Mouse (Mus musculus) MEL (cell line): ENCODE measurements around the gene Tbc1d16. TPM values are rescaled to one million over a fixed set of nuclear protein-coding genes. Genes with fewer than 3 reads are reported as not detected.

Source experiments
- DNase-seq: peaks from one replicate; pipeline ENCODE4 v3.0.0; 2011; ENCODE audit warnings: low read depth, low spot score
- H3K27ac ChIP-seq: 2 replicates; pipeline ENCODE4 v1.5.1; 2012; ENCODE audit warnings: low read depth, mild to moderate bottlenecking, control low read depth, low read length, moderate library complexity; ENCODE audit not compliant: control insufficient read depth
- H3K27me3 ChIP-seq, 2 experiments: fragments of 150-350 bp in 1 of 2; sonication (generic) in 1 of 2; 2 replicates each; pipeline ENCODE4 v1.6.1; 2012; ENCODE audit warnings: low read length in 2 of 2, mild to moderate bottlenecking in 2 of 2, improper control_type of control experiment in 1 of 2, moderate library complexity in 1 of 2; ENCODE audit not compliant: insufficient read depth in 2 of 2, control insufficient read depth in 1 of 2
- H3K36me3 ChIP-seq, 2 experiments: 2 replicates each; pipeline ENCODE4 v1.6.1; 2012 to 2014; ENCODE audit warnings: low read length in 2 of 2, improper control_type of control experiment in 1 of 2, inconsistent platforms in 1 of 2, mild to moderate bottlenecking in 1 of 2; ENCODE audit not compliant: insufficient read depth in 2 of 2, control insufficient read depth in 1 of 2
- H3K4me1 ChIP-seq, 2 experiments: fragments of 150-350 bp in 1 of 2; sonication (generic) in 1 of 2; 2 replicates each; pipeline ENCODE4 v1.6.1; 2012; ENCODE audit warnings: low read length in 2 of 2, improper control_type of control experiment in 1 of 2, mild to moderate bottlenecking in 1 of 2; ENCODE audit not compliant: insufficient read depth in 2 of 2, control insufficient read depth in 1 of 2
- H3K4me3 ChIP-seq, 2 experiments: fragments of 150-350 bp in 1 of 2; sonication (generic) in 1 of 2; 2 replicates each; pipeline ENCODE4 v1.5.1; 2012; ENCODE audit warnings: low read depth in 2 of 2, low read length in 2 of 2, mild to moderate bottlenecking in 2 of 2, moderate library complexity in 2 of 2, control low read depth in 1 of 2, improper control_type of control experiment in 1 of 2; ENCODE audit not compliant: control insufficient read depth in 1 of 2, insufficient read depth in 1 of 2
- H3K79me2 ChIP-seq: 2 replicates; pipeline ENCODE4 v1.6.1; 2012; ENCODE audit warnings: mild to moderate bottlenecking, low read length, moderate library complexity; ENCODE audit not compliant: control insufficient read depth, poor library complexity, insufficient read depth
- H3K9ac ChIP-seq: 2 replicates; pipeline ENCODE4 v1.6.1; 2012; ENCODE audit warnings: low read depth, mild to moderate bottlenecking, control low read depth, low read length, moderate library complexity; ENCODE audit not compliant: control insufficient read depth, poor library complexity, severe bottlenecking
- H3K9me3 ChIP-seq: fragments of 150-350 bp; sonication (generic); replicated peaks from 2 replicates; pipeline ENCODE4 v1.6.1; 2012; ENCODE audit warnings: mild to moderate bottlenecking, low read length, improper control_type of control experiment, moderate library complexity; ENCODE audit not compliant: insufficient read depth
- CTCF ChIP-seq, 3 experiments: IDR thresholded peaks in 2 of 3; conservative IDR thresholded peaks in 1 of 3; 2 replicates each; pipeline ENCODE4 v1.5.1; 2011 to 2012; ENCODE audit warnings: low read length in 3 of 3, low read depth in 2 of 3, mild to moderate bottlenecking in 2 of 3, improper control_type of control experiment in 1 of 3, inconsistent platforms in 1 of 3, mixed read lengths in 1 of 3, moderate library complexity in 1 of 3; ENCODE audit not compliant: control insufficient read depth in 1 of 3, insufficient read depth in 1 of 3, poor library complexity in 1 of 3, severe bottlenecking in 1 of 3
- E2F4 ChIP-seq: IDR thresholded peaks from 2 replicates; pipeline ENCODE4 v1.6.1; 2011; ENCODE audit warnings: low read depth, low read length, improper control_type of control experiment, borderline replicate concordance
- ELF1 ChIP-seq: IDR thresholded peaks from 2 replicates; pipeline ENCODE4 v1.6.1; 2014; ENCODE audit warnings: low read depth, mild to moderate bottlenecking, inconsistent platforms, low read length, improper control_type of control experiment, moderate library complexity
- EP300 ChIP-seq, 2 experiments: IDR thresholded peaks; 2 replicates each; pipeline ENCODE4 v1.6.1; 2011; ENCODE audit warnings: improper control_type of control experiment in 2 of 2, low read length in 2 of 2, low read depth in 1 of 2, mild to moderate bottlenecking in 1 of 2
- GATA1 ChIP-seq: IDR thresholded peaks from 2 replicates; pipeline ENCODE4 v1.6.1; 2011; ENCODE audit warnings: low read depth, low read length, improper control_type of control experiment
- HCFC1 ChIP-seq: IDR thresholded peaks from 2 replicates; pipeline ENCODE4 v1.6.1; 2012; ENCODE audit warnings: low read depth, mild to moderate bottlenecking, inconsistent platforms, low read length, improper control_type of control experiment, moderate library complexity
- MAX ChIP-seq: IDR thresholded peaks from 2 replicates; pipeline ENCODE4 v1.6.1; 2011; ENCODE audit warnings: low read length, improper control_type of control experiment
- MAZ ChIP-seq: IDR thresholded peaks from 2 replicates; pipeline ENCODE4 v1.6.1; 2012; ENCODE audit warnings: low read depth, mild to moderate bottlenecking, inconsistent platforms, low read length, improper control_type of control experiment
- MEF2A ChIP-seq: IDR thresholded peaks from 2 replicates; pipeline ENCODE4 v1.6.1; 2014; ENCODE audit warnings: low read depth, mild to moderate bottlenecking, inconsistent platforms, low read length, improper control_type of control experiment; ENCODE audit not compliant: poor library complexity, insufficient replicate concordance, severe bottlenecking; ENCODE audit errors: extremely low read depth
- MXI1 ChIP-seq: IDR thresholded peaks from 2 replicates; pipeline ENCODE4 v1.6.1; 2011; ENCODE audit warnings: mild to moderate bottlenecking, low read depth, low read length, improper control_type of control experiment
- MYB ChIP-seq: IDR thresholded peaks from 2 replicates; pipeline ENCODE4 v1.6.1; 2011; ENCODE audit warnings: mild to moderate bottlenecking, low read depth, low read length, improper control_type of control experiment
- NELFE ChIP-seq: IDR thresholded peaks from 2 replicates; pipeline ENCODE4 v1.6.1; 2011; ENCODE audit warnings: low read depth, low read length, improper control_type of control experiment
- POLR2A ChIP-seq, 2 experiments: IDR thresholded peaks; 2 replicates each; pipeline ENCODE4 v1.6.1; 2011 to 2012; ENCODE audit warnings: low read length in 2 of 2, mild to moderate bottlenecking in 2 of 2, control low read depth in 1 of 2, improper control_type of control experiment in 1 of 2, low read depth in 1 of 2, moderate library complexity in 1 of 2; ENCODE audit not compliant: control insufficient read depth in 1 of 2, insufficient read depth in 1 of 2, poor library complexity in 1 of 2
- POLR2AphosphoS2 ChIP-seq: IDR thresholded peaks from 2 replicates; pipeline ENCODE4 v1.6.1; 2011; ENCODE audit warnings: low read length, improper control_type of control experiment
- POLR2AphosphoS5 ChIP-seq: IDR thresholded peaks from 2 replicates; pipeline ENCODE4 v1.6.1; 2012; ENCODE audit warnings: low read depth, borderline replicate concordance, mild to moderate bottlenecking, inconsistent platforms, low read length, moderate library complexity, mixed read lengths
- SIN3A ChIP-seq: IDR thresholded peaks from 2 replicates; pipeline ENCODE4 v1.6.1; 2012; ENCODE audit warnings: low read length, improper control_type of control experiment, inconsistent platforms
- TBP ChIP-seq: IDR thresholded peaks from 2 replicates; pipeline ENCODE4 v1.8.0; 2011; ENCODE audit warnings: low read depth, low read length, improper control_type of control experiment
- USF1 ChIP-seq: IDR thresholded peaks from 2 replicates; pipeline ENCODE4 v1.6.1; 2014; ENCODE audit warnings: low read depth, mild to moderate bottlenecking, inconsistent platforms, low read length, improper control_type of control experiment, moderate library complexity
- USF2 ChIP-seq, 2 experiments: IDR thresholded peaks; 2 replicates each; pipeline ENCODE4 v1.6.1; 2011 to 2012; ENCODE audit warnings: improper control_type of control experiment in 2 of 2, low read length in 2 of 2, borderline replicate concordance in 1 of 2, inconsistent platforms in 1 of 2, low read depth in 1 of 2, mild to moderate bottlenecking in 1 of 2; ENCODE audit not compliant: insufficient read depth in 1 of 2
- ZC3H11A ChIP-seq: IDR thresholded peaks from 2 replicates; pipeline ENCODE4 v1.6.1; 2012; ENCODE audit warnings: low read depth, mild to moderate bottlenecking, inconsistent platforms, low read length, improper control_type of control experiment
- ZKSCAN1 ChIP-seq: IDR thresholded peaks from 2 replicates; pipeline ENCODE4 v1.6.1; 2012; ENCODE audit warnings: low read depth, mild to moderate bottlenecking, inconsistent platforms, low read length, improper control_type of control experiment, moderate library complexity
- ZMIZ1 ChIP-seq: IDR thresholded peaks from 2 replicates; pipeline ENCODE4 v1.6.1; 2012; ENCODE audit warnings: low read depth, mild to moderate bottlenecking, inconsistent platforms, low read length, improper control_type of control experiment, moderate library complexity
- ZNF384 ChIP-seq: IDR thresholded peaks from 2 replicates; pipeline ENCODE4 v1.6.1; 2012; ENCODE audit warnings: low read depth, mild to moderate bottlenecking, inconsistent platforms, low read length, improper control_type of control experiment
- polyA plus RNA-seq, 2 experiments: library from polyadenylated mRNA; stranded (reverse) in 1 of 2; unstranded in 1 of 2; fragments of >175 nt in 1 of 2; fragments of >200 nt in 1 of 2; gene quantifications; 2 replicates each; pipeline versions ENCODE4 v1.2.1 to v1.2.4; 2012; ENCODE audit warnings: low replicate concordance in 2 of 2, low read depth in 1 of 2; ENCODE audit not compliant: insufficient read length in 2 of 2, insufficient read depth in 1 of 2, missing spikeins in 1 of 2
- total RNA-seq: library from RNA; depleted of rRNA; stranded (reverse); fragments of 300-350 nt; gene quantifications from 2 replicates; pipeline ENCODE4 v1.2.3, GENCODE M21; 2012

Gene Tbc1d16
- total and polyA plus RNA-seq, 3 experiments: 13.6 to 19.2 TPM; not detected in 1

GRCm38 (mm10) chr11:119164375-119164774, 63.9 kb downstream of the Tbc1d16 start:
- Histone ChIP-seq H3K4me3 (no peak overlapping the region), H3K36me3 (no peaks in the 10 kb centered on the region), H3K27me3 (no peaks in the 10 kb centered on the region), H3K27ac (no peak overlapping the region), H3K9ac (no peak overlapping the region), H3K4me1 (no peaks in the 10 kb centered on the region), H3K9me3 (no peaks in the 10 kb centered on the region), H3K79me2 (no peaks in the 10 kb centered on the region)
- no peak for DNase-seq
- TF ChIP-seq HCFC1 (no peak), ZC3H11A (no peak), MEF2A (no peak), MYB (no peak), E2F4 (no peak), POLR2AphosphoS5 (no peak), POLR2A (IDR thresholded peaks at IDR 0.05; ENCODE audit: control insufficient read depth in 1 of 2, insufficient read depth in 1 of 2, low read depth in 1 of 2, low read length in 2 of 2, poor library complexity in 1 of 2) (no peak)
- TF ChIP-seq, all 39 proteins: peak for 0

DNA sequence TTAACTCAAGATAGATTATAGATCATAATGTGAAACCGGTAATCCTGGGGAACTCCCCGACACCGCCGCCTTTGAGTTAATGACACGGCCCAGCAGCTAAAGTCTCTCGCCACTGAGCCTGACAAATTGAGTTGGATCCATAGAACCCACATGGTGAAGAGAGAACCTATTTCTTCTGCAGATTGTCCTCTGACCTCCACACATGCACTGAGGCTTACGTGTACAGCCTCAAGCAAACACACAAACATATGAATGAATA, 64.6 kb downstream of the Tbc1d16 start:
- H3K79me2 ChIP-seq: no peaks in the 10 kb centered on the region
- no peak overlapping the region for H3K9ac ChIP-seq
- H3K36me3 ChIP-seq: no peaks in the 10 kb centered on the region
- H3K9me3 ChIP-seq: no peaks in the 10 kb centered on the region
- TF ChIP-seq NELFE: no peak
- no peaks in the 10 kb centered on the region for H3K27me3 ChIP-seq
- no peak overlapping the region for H3K27ac ChIP-seq
- no peaks in the 10 kb centered on the region for H3K4me1 ChIP-seq
- no peak overlapping the region for H3K4me3 ChIP-seq
- no peak for DNase-seq

DNA sequence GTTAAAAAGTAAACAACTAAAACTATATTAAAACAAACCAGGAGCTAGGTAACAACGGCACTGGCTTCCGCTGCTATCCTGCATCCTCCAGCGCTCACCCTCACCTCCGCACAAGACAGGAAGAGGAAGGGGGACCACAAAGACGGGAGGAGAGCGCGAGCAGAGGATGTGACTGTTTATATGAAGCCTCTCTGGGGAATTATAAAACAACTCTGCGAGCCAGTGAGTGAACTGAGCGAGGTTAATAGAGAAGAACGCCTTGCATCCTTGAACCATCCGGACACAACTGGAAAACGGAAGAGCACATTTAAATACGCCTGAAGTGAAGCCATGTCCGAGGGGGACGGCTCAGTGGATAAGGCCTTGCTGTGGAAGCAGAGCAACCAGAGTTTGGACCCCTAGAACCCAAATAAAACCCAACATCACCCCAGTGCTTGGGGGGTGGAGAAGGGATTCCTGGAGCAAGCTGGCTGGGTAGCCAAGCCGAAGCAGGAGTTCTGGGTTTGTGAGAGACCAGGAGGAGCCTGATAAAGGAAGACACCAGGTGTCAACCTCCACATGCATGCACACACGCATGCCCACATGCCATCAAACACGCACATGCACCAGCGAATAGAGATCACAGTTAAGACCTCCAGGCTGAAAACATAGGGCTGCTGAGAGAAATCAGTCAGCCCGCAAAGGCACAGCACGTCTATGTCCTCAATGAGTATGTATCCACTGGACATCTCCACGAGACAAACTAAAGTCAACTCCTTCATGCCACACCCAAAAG, 65.2 kb downstream of the Tbc1d16 start:
- Histone ChIP-seq H3K9ac (no peak overlapping the region), H3K4me3 (no peak overlapping the region), H3K36me3 (no peaks in the 10 kb centered on the region), H3K4me1 (no peaks in the 10 kb centered on the region), H3K27ac (no peak overlapping the region), H3K27me3 (no peaks in the 10 kb centered on the region), H3K79me2 (no peaks in the 10 kb centered on the region), H3K9me3 (no peaks in the 10 kb centered on the region)
- no peak for DNase-seq
- TF ChIP-seq GATA1: no peak
- TF ChIP-seq TBP: no peak
- no peak for TF ChIP-seq USF2 (IDR thresholded peaks at IDR 0.05; ENCODE audit: borderline replicate concordance in 1 of 2, insufficient read depth in 1 of 2, low read depth in 1 of 2, low read length in 2 of 2)
- TF ChIP-seq USF1: no peak
- no peak for TF ChIP-seq ELF1
- no peak for TF ChIP-seq MXI1
- TF ChIP-seq E2F4: no peak
- no peak for TF ChIP-seq SIN3A
- no peak for TF ChIP-seq CTCF (IDR thresholded peaks at IDR 0.05 in 2 of 3, conservative IDR thresholded peaks at IDR 0.05 in 1 of 3; ENCODE audit: control insufficient read depth in 1 of 3, insufficient read depth in 1 of 3, low read depth in 2 of 3, low read length in 3 of 3, poor library complexity in 1 of 3, severe bottlenecking in 1 of 3)
- no peak for TF ChIP-seq ZNF384
- no peak for TF ChIP-seq EP300 (IDR thresholded peaks at IDR 0.05; ENCODE audit: low read depth in 1 of 2, low read length in 2 of 2)
- no peak for TF ChIP-seq POLR2A (IDR thresholded peaks at IDR 0.05; ENCODE audit: control insufficient read depth in 1 of 2, insufficient read depth in 1 of 2, low read depth in 1 of 2, low read length in 2 of 2, poor library complexity in 1 of 2)
- no peak for TF ChIP-seq ZMIZ1
- TF ChIP-seq NELFE: no peak
- no peak for TF ChIP-seq MAZ
- no peak for TF ChIP-seq HCFC1
- TF ChIP-seq ZKSCAN1: no peak
- TF ChIP-seq MAX: no peak
- TF ChIP-seq POLR2AphosphoS2: no peak
